Mouse (Mus musculus) ES-Bruce4 (cell line): ENCODE measurements around the gene Snrpn. TPM values are rescaled to one million over a fixed set of nuclear protein-coding genes. Genes with fewer than 3 reads are reported as not detected.
"Not testable (repeated sequence)": the region's sequence is repeated elsewhere in the genome, so short reads cannot be mapped to it uniquely, and the experiment has no call there.

Experiments used
- H3K27ac ChIP-seq: 2 replicates; pipeline ENCODE4 v1.5.1; 2012; ENCODE audit warnings: low read length, inconsistent platforms; ENCODE audit not compliant: insufficient read depth
- H3K27me3 ChIP-seq: 2 replicates; pipeline ENCODE4 v1.6.1; 2012; ENCODE audit warnings: mild to moderate bottlenecking, low read length, inconsistent platforms; ENCODE audit not compliant: control insufficient read depth, poor library complexity, insufficient read depth, severe bottlenecking
- H3K36me3 ChIP-seq: 2 replicates; pipeline ENCODE4 v1.6.1; 2012; ENCODE audit warnings: inconsistent platforms, mild to moderate bottlenecking, low read length, moderate library complexity; ENCODE audit not compliant: control insufficient read depth, poor library complexity, insufficient read depth, severe bottlenecking
- H3K4me1 ChIP-seq: one replicate; pipeline ENCODE4 v1.8.1; 2011; ENCODE audit warnings: low read length; ENCODE audit not compliant: control insufficient read depth, insufficient read depth
- H3K4me3 ChIP-seq: 2 replicates; pipeline ENCODE4 v1.5.1; 2011; ENCODE audit warnings: low read depth, mild to moderate bottlenecking, low read length
- H3K9ac ChIP-seq: 2 replicates; pipeline ENCODE4 v1.6.1; 2012; ENCODE audit warnings: low read depth, mild to moderate bottlenecking, inconsistent platforms; ENCODE audit not compliant: poor library complexity, severe bottlenecking
- H3K9me3 ChIP-seq: replicated peaks from 2 replicates; pipeline ENCODE4 v1.6.1; 2012; ENCODE audit warnings: mild to moderate bottlenecking, low read length, inconsistent platforms; ENCODE audit not compliant: control insufficient read depth, poor library complexity, insufficient read depth, severe bottlenecking
- CTCF ChIP-seq: IDR thresholded peaks from one replicate; pipeline ENCODE4 v1.8.1; 2011; ENCODE audit warnings: low read depth, low read length
- EP300 ChIP-seq: IDR thresholded peaks from 2 replicates; pipeline ENCODE4 v1.6.1; 2011; ENCODE audit warnings: low read depth, low read length; ENCODE audit not compliant: insufficient read depth
- POLR2A ChIP-seq: IDR thresholded peaks from one replicate; pipeline ENCODE4 v1.8.1; 2011; ENCODE audit warnings: low read length; ENCODE audit not compliant: insufficient read depth
- polyA plus RNA-seq: library from polyadenylated mRNA; stranded (reverse); fragments of >200 nt; gene quantifications from 2 replicates; pipeline ENCODE4 v1.2.4, GENCODE M21; 2011; ENCODE audit warnings: low read depth; ENCODE audit not compliant: missing spikeins, insufficient read depth, insufficient read length

Gene Snrpn
- polyA plus RNA-seq: 105 TPM in 2 replicates

DNA sequence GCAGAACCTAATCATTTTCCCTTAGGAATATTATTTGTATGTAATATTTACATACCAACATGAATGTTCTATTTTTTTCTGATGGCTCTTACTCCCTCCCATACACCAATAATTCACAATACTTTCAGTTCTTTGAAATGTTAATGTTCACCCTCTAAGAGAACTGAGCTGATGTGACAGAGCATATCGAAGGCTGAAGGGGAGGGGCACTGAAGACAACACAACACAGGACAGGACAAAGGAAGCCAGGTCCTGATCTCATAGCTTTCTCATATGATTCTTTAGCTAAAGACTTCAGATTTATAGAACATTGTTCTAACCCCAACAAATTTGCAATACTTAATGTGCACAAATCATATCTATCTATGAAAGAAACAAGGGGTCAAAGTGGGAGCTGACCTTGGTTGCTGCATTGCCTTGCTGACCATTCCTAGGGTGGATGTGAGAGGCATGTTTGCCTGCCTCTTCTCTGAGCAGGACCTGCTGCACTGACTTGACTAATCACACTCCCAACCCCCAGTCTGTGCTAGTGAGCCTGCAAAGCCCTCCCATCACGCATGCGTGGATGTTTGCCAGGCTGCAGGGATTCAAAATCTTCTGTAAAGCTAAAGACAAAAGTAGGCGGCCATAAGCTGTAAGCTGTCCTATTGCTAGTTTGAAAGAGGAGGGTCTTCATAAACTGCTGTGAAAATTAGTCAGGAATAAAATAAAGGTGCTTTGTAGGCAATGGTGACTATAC lies at the start of gene Snrpn:
Gene Snrpn (minus strand): TSS at position 478 of the 739 bp plus-strand sequence.
- H3K4me1 ChIP-seq: no peaks in the 10 kb centered on the region
- no peak within 1 kb of the TSS for H3K4me3 ChIP-seq
- TF ChIP-seq POLR2A (no peak), CTCF (no peak), EP300 (no peak)
- H3K36me3 ChIP-seq: no peaks in the 10 kb centered on the region
- H3K9ac ChIP-seq: no peak within 1 kb of the TSS
- no peak within 1 kb of the TSS for H3K27ac ChIP-seq
- H3K9me3 ChIP-seq: no peaks in the 10 kb centered on the region
- H3K27me3 ChIP-seq: no peaks in the 10 kb centered on the region

- no peak overlapping the region for H3K9ac ChIP-seq
- TF ChIP-seq POLR2A: no peak
- no peak for TF ChIP-seq EP300
- no peak for TF ChIP-seq CTCF
- no peak overlapping the region for H3K27ac ChIP-seq
- H3K4me1 ChIP-seq: no peaks in the 10 kb centered on the region
- no peaks in the 10 kb centered on the region for H3K27me3 ChIP-seq
- H3K4me3 ChIP-seq: no peak overlapping the region
- no peaks in the 10 kb centered on the region for H3K36me3 ChIP-seq
- H3K9me3 ChIP-seq: peaks cover 5% of the 10 kb centered on the region; the same call in 1 of the 2 replicates
These were observed 30.5 kb upstream of the Snrpn start for GRCm38 (mm10) chr7:60170250-60171185.

GRCm38 (mm10) chr7:60125332-60125731 lies 14.7 kb downstream of the Snrpn start:
- no peak overlapping the region for H3K4me3 ChIP-seq
- H3K9me3 ChIP-seq: no peaks in the 10 kb centered on the region
- H3K27me3 ChIP-seq: no peaks in the 10 kb centered on the region
- H3K9ac ChIP-seq: no peak overlapping the region
- TF ChIP-seq CTCF (no peak), EP300 (no peak), POLR2A (no peak)
- no peak overlapping the region for H3K27ac ChIP-seq
- H3K36me3 ChIP-seq: no peaks in the 10 kb centered on the region
- no peaks in the 10 kb centered on the region for H3K4me1 ChIP-seq

DNA sequence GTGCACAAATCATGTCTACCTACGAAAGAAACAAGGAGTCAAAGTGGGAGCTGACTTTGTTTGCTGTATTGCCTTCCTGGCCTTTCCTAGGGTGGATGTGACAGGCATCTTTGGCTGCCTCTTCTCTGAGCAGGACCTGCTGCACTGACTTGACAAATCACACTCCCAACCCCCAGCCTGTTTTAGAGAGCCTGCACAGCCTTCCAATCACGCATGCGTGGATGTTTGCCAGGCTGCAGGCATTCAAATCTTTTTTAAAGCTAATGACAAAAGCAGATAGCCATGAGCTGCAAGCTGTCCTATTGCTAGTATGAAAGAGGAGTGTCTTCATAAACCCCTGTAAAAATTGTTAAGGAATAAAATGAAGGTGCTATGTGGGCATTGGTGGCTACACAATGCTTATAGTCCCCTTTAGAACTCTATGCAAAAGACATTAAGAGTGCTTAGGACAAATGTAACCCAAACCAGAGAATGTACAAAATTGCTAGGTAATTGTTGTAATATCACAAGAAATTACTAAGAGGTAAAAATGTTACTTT lies 16.9 kb downstream of the Snrpn start:
- not testable (repeated sequence) for H3K27me3 ChIP-seq, H3K9ac ChIP-seq, H3K36me3 ChIP-seq, H3K27ac ChIP-seq, H3K4me1 ChIP-seq, H3K4me3 ChIP-seq, H3K9me3 ChIP-seq

- Histone ChIP-seq H3K36me3 (no peaks in the 10 kb centered on the region), H3K27ac (no peak overlapping the region), H3K27me3 (no peaks in the 10 kb centered on the region), H3K4me3 (no peak overlapping the region), H3K9ac (no peak overlapping the region), H3K9me3 (no peaks in the 10 kb centered on the region), H3K4me1 (no peaks in the 10 kb centered on the region)
- TF ChIP-seq CTCF: no peak
- no peak for TF ChIP-seq EP300
- TF ChIP-seq POLR2A: no peak
These were observed 17.5 kb downstream of the Snrpn start for GRCm38 (mm10) chr7:60122434-60123085.
